Mouse (Mus musculus) kidney, adult 18-20 months (tissue): ENCODE measurements around the gene Vmn1r12.
"Not testable (repeated sequence)": the region's sequence is repeated elsewhere in the genome, so short reads cannot be mapped to it uniquely, and the experiment has no call there.

ENCODE experiments used
- DNase-seq: peaks from one replicate; pipeline ENCODE4 v3.0.0; 2021

Gene Vmn1r12

GRCm38 (mm10) chr6:57156619-57157018 is at the start of gene Vmn1r12:
TSS of gene Vmn1r12 (plus strand) at chr6:57156919.
- DNase-seq: no peak

- DNase-seq: no peak
Observed at GRCm38 (mm10) chr6:57109154-57109553, 47.6 kb upstream of the Vmn1r12 start, which contains the start of gene Vmn1r10. TSS of gene Vmn1r10 (plus strand) at chr6:57109454.

- no peak for DNase-seq
Observed at GRCm38 (mm10) chr6:57133155-57133554, 23.6 kb upstream of the Vmn1r12 start, which contains the start of gene Vmn1r11. TSS of gene Vmn1r11 (plus strand) at chr6:57133455.

- DNase-seq: peak; percentile 9
Observed at GRCm38 (mm10) chr6:57190016-57190415, 33.3 kb downstream of the Vmn1r12 start.

GRCm38 (mm10) chr6:57202990-57203389 is 46.3 kb downstream of the Vmn1r12 start, which contains the start of gene Vmn1r13:
TSS of gene Vmn1r13 (plus strand) at chr6:57203290.
- DNase-seq: not testable (repeated sequence)
